In the genomic region with DNA sequence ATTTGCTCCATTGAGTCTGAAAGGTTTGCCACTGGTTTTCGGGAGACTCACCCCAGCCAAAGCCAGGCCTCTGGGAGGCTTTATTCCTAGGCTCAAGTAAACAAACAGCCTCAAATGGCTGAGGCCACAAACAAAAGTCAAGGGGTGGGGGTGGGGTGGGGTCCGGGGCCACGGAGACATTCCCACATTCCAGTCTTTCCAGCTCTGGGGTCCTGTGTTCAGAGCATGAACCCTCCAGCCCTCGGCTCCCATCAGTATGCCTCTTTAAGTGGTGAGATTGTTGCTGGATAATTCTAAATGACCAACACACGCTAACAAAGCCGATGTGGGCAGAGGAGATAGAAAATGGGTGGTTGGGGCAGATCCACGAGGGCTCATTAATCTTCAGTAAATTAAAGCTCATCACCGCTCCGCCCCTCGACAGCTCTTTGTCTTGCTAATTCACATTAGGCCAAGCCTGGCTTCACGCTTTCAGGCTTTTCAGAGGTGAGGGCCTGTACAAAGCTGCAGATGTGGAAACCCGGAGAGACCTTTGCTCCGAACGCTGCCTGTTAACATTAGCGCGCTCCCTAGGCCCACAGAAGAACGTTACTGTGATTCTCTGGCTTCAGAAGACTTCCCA, we compare ENCODE assay signal across 15 mouse cellular contexts.
DNase-seq lines count a peak whose midpoint lies in the region; ATAC-seq and TF ChIP-seq lines count a peak whose summit lies in the region.
"Had no signal": no experiment of that assay in that cellular context is flagged by ENCODE, and none has a peak within 500 bp of the region (broad histone marks: within the 10 kb centered on the region; RNA-seq: fewer than 3 reads in every experiment).

No protein-coding gene starts in this region.

- H3K9ac ChIP-seq in forebrain, postnatal 0 days, result no peak overlapping the region
- no peak overlapping the region for H3K9ac ChIP-seq in hindbrain, embryonic 12.5 days
- H3K9ac ChIP-seq in neural tube, embryonic 13.5 days, result no peak overlapping the region
- H3K9ac ChIP-seq: heart, embryonic 13.5 days; limb, embryonic 13.5 days; lung, embryonic 14.5 days had no signal

- ATAC-seq in forebrain, postnatal 0 days, result no peak; the same call in 1 of the 2 replicates
- peak; percentile 90 for ATAC-seq in hindbrain, embryonic 12.5 days (ENCODE audit: low FRiP score)
- peak; percentile 76 for ATAC-seq in neural tube, embryonic 13.5 days (ENCODE audit: low read depth)

- peaks cover 42% of the 10 kb centered on the region for H3K4me1 ChIP-seq in forebrain, embryonic 10.5 days
- H3K4me1 ChIP-seq in forebrain, postnatal 0 days (ENCODE audit: insufficient read depth), result no peaks in the 10 kb centered on the region
- H3K4me1 ChIP-seq in hindbrain, embryonic 12.5 days, result peaks cover 17% of the 10 kb centered on the region
- peaks cover 25% of the 10 kb centered on the region for H3K4me1 ChIP-seq in neural tube, embryonic 13.5 days (replicated peaks)

- peak; percentile 81 for DNase-seq in forebrain, embryonic 10.5 days (ENCODE audit: extremely low spot score, low spot score)
- no peak for DNase-seq in forebrain, postnatal 0 days
- peak; percentile 75 for DNase-seq in embryo, embryonic 9.5 days (ENCODE audit: extremely low spot score)
- DNase-seq in right cerebral cortex, adult 18-20 months, result no peak
- DNase-seq in ovary, postnatal 14 days (ENCODE audit: low spot score), result no peak
- DNase-seq in adrenal gland, adult (ENCODE audit: inconsistent age in 2 of 2, low spot score in 1 of 2), result no peak
- DNase-seq: adrenal gland, postnatal 14 days; cerebellum, adult 11 months; lung, embryonic 14.5 days; right cerebral cortex, postnatal 25 days had no signal

- peaks cover 89% of the 10 kb centered on the region for H3K27me3 ChIP-seq in forebrain, embryonic 10.5 days (ENCODE audit: poor library complexity, severe bottlenecking)
- no peaks in the 10 kb centered on the region for H3K27me3 ChIP-seq in forebrain, postnatal 0 days (ENCODE audit: insufficient read depth, low read length)
- H3K27me3 ChIP-seq in hindbrain, embryonic 12.5 days, result no peaks in the 10 kb centered on the region
- no peaks in the 10 kb centered on the region for H3K27me3 ChIP-seq in neural tube, embryonic 13.5 days
- H3K27me3 ChIP-seq: heart, embryonic 13.5 days; limb, embryonic 13.5 days had no signal

- H3K27ac ChIP-seq in forebrain, embryonic 10.5 days, result peak overlapping the region; percentile 76
- no peak overlapping the region for H3K27ac ChIP-seq in forebrain, postnatal 0 days (ENCODE audit: low read depth, low read length)
- peak overlapping the region; percentile 36; the same call in 1 of the 2 replicates for H3K27ac ChIP-seq in hindbrain, embryonic 12.5 days
- H3K27ac ChIP-seq in neural tube, embryonic 13.5 days (replicated peaks), result peak overlapping the region; percentile 38
- H3K27ac ChIP-seq: heart, embryonic 13.5 days; layer of hippocampus, adult 2 months; limb, embryonic 13.5 days had no signal

- H3K4me3 ChIP-seq in forebrain, embryonic 10.5 days, result peak overlapping the region; percentile 9; the same call in 1 of the 2 replicates
- no peak overlapping the region for H3K4me3 ChIP-seq in forebrain, postnatal 0 days (ENCODE audit: low read depth, low read length)
- no peak overlapping the region for H3K4me3 ChIP-seq in hindbrain, embryonic 12.5 days
- H3K4me3 ChIP-seq in neural tube, embryonic 13.5 days, result no peak overlapping the region
- H3K4me3 ChIP-seq: heart, embryonic 13.5 days; layer of hippocampus, adult 2 months; limb, embryonic 13.5 days had no signal

- WGBS in forebrain, embryonic 10.5 days, result 7% methylated on average over 17 of the region's 17 CpGs
- 8% methylated on average over 17 of the region's 17 CpGs for WGBS in forebrain, postnatal 0 days
- 14% methylated on average over 17 of the region's 17 CpGs for WGBS in hindbrain, embryonic 12.5 days
- WGBS in neural tube, embryonic 13.5 days, result 6% methylated on average over 17 of the region's 17 CpGs

- no peak for TF ChIP-seq CTCF in forebrain, postnatal 0 days (IDR thresholded peaks at IDR 0.05; ENCODE audit: low read depth)

- H3K4me2 ChIP-seq in forebrain, postnatal 0 days (ENCODE audit: low read depth), result no peak overlapping the region
- 0 out of 2 replicates have a peak overlapping the region, but pooled peaks have one; percentile 17 for H3K4me2 ChIP-seq in hindbrain, embryonic 12.5 days (replicated peaks)
- H3K4me2 ChIP-seq in neural tube, embryonic 13.5 days, result no peak overlapping the region
- H3K4me2 ChIP-seq: heart, embryonic 13.5 days; limb, embryonic 13.5 days; lung, embryonic 14.5 days had no signal

- H3K36me3 ChIP-seq in forebrain, embryonic 10.5 days (replicated peaks), result no peaks in the 10 kb centered on the region
- no peaks in the 10 kb centered on the region for H3K36me3 ChIP-seq in forebrain, postnatal 0 days (ENCODE audit: insufficient read depth)
- no peaks in the 10 kb centered on the region for H3K36me3 ChIP-seq in hindbrain, embryonic 12.5 days
- no peaks in the 10 kb centered on the region for H3K36me3 ChIP-seq in neural tube, embryonic 13.5 days
- H3K36me3 ChIP-seq: heart, embryonic 13.5 days; limb, embryonic 13.5 days had no signal

- peaks cover 14% of the 10 kb centered on the region for H3K9me3 ChIP-seq in forebrain, embryonic 10.5 days
- peaks cover 9% of the 10 kb centered on the region; the same call in 1 of the 2 replicates for H3K9me3 ChIP-seq in forebrain, postnatal 0 days (ENCODE audit: low read length)
- peaks cover 7% of the 10 kb centered on the region for H3K9me3 ChIP-seq in hindbrain, embryonic 12.5 days (replicated peaks)
- no peaks in the 10 kb centered on the region; the same call in 1 of the 2 replicates for H3K9me3 ChIP-seq in neural tube, embryonic 13.5 days

Comparison
In these comparisons a context has a peak if more than half of its experiments do, and no peak if none do; other contexts are left out.
1. DNase-seq: peak in forebrain, embryonic 10.5 days (single experiment) and embryo, embryonic 9.5 days (single experiment); none in forebrain, postnatal 0 days (single experiment), right cerebral cortex, adult 18-20 months (single experiment), ovary, postnatal 14 days (single experiment) and adrenal gland, adult (0 of 2).